Mouse (Mus musculus) midbrain, embryonic 13.5 days (tissue): ENCODE measurements around the gene Hist2h2be. TPM values are rescaled to one million over a fixed set of nuclear protein-coding genes. Genes with fewer than 3 reads are reported as not detected.
"Not testable (repeated sequence)": the region's sequence is repeated elsewhere in the genome, so short reads cannot be mapped to it uniquely, and the experiment has no call there.

Experiments
- ATAC-seq: fragments of 200-750 bp; cut with Nextera tagmentation; 2 replicates; pipeline ENCODE4 v1.8.0; 2017; ENCODE audit warnings: mild to moderate bottlenecking, moderate TSS enrichment, moderate library complexity
- H3K27ac ChIP-seq: fragments of 300-500 bp; sonication (generic); 2 replicates; pipeline ENCODE4 v1.5.1; 2015; ENCODE audit warnings: inconsistent platforms, mild to moderate bottlenecking, moderate library complexity
- H3K27me3 ChIP-seq: fragments of 300-500 bp; sonication (generic); 2 replicates; pipeline ENCODE4 v1.6.1; 2015; ENCODE audit warnings: mild to moderate bottlenecking, inconsistent platforms
- H3K36me3 ChIP-seq: fragments of 300-500 bp; sonication (generic); 2 replicates; pipeline ENCODE4 v1.6.1; 2015; ENCODE audit warnings: mild to moderate bottlenecking, inconsistent platforms
- H3K4me1 ChIP-seq: fragments of 300-500 bp; sonication (generic); replicated peaks from 2 replicates; pipeline ENCODE4 v1.6.1; 2015; ENCODE audit warnings: inconsistent platforms
- H3K4me2 ChIP-seq: fragments of 300-500 bp; sonication (generic); replicated peaks from 2 replicates; pipeline ENCODE4 v1.6.1; 2015; ENCODE audit warnings: moderate library complexity, mild to moderate bottlenecking, inconsistent platforms
- H3K4me3 ChIP-seq: fragments of 300-500 bp; sonication (generic); replicated peaks from 2 replicates; pipeline ENCODE4 v1.5.1; 2015; ENCODE audit warnings: mild to moderate bottlenecking, inconsistent platforms
- H3K9ac ChIP-seq: fragments of 300-500 bp; sonication (generic); replicated peaks from 2 replicates; pipeline ENCODE4 v1.6.1; 2015; ENCODE audit warnings: mild to moderate bottlenecking, inconsistent platforms
- H3K9me3 ChIP-seq: fragments of 300-500 bp; sonication (generic); 2 replicates; pipeline ENCODE4 v1.6.1; 2016; ENCODE audit warnings: mild to moderate bottlenecking, inconsistent platforms
- WGBS: fragments of 180-500 bp; shearing (Covaris S2); methylation state at CpG from one replicate; pipeline ENCODE4 v1.1.7; 2015; 5-methylcytosine and 5-hydroxymethylcytosine counted together
- polyA plus RNA-seq: library from polyadenylated mRNA; unstranded; fragments of >200 nt; fragmentation: Nextera tagmentation; extraction: Ambion mirVana; gene quantifications from 2 replicates; pipeline ENCODE4 v1.2.1, GENCODE M21; 2015

The Hist2h2be gene
- polyA plus RNA-seq, 1 experiment from 2014 or later, result 6.5 TPM

DNA sequence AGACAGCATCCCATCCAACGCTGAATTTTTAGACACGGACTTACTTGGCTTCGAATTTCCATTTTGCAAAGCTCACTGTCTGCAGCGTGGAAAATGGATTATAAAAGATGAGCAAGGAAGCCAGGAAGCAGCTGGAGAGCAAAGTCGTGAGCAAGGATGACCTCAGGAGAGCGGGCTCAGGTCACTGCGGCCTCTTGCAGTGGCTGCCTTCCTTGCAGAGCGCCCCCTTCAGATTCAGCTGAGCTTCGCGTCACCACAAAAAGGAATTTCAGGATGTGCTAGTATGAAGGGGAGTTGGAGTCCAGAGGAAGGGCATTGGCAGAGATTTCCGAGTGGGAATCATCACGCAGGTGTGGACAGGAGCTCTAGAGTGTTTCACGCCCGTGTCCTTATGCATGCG is 11.7 kb upstream of the Hist2h2be start:
- Histone ChIP-seq H3K9ac (no peak overlapping the region), H3K27ac (no peak overlapping the region), H3K27me3 (no peaks in the 10 kb centered on the region), H3K4me2 (no peak overlapping the region), H3K4me3 (no peak overlapping the region), H3K36me3 (no peaks in the 10 kb centered on the region), H3K4me1 (0 out of 2 replicates have a peak, but pooled peaks cover 4% of the 10 kb centered on the region), H3K9me3 (no peaks in the 10 kb centered on the region)
- 25% methylated on average over 15 of the region's 15 CpGs for WGBS
- ATAC-seq, result no peak

DNA sequence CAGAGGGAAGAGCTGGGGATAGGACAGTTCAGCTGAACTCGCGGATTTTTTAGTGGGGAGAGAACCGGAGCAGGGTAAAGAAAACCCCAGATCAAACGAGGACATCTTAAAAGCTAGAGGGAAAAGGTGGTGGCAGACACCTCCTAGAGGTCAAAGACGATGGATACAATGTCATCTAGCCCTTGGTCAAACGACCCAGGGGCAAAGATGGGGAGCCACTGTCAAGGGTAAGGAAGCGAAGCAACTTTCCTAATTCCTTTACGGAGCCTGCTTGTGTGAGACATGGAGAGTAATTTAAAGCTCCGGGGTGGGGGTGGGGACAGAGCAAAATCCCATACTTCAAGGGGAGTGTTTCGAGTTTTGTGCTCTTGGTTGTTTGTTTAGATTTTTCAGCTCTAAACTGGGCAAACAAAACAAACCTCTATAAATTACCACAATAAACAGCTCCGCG is 1.7 kb upstream of the Hist2h2be start:
- H3K27me3 ChIP-seq, result peaks cover 9% of the 10 kb centered on the region; the same call in 1 of the 2 replicates
- H3K9me3 ChIP-seq, result no peaks in the 10 kb centered on the region
- H3K4me2 ChIP-seq, result peak overlapping the region; percentile 86
- peak; percentile 32 for ATAC-seq
- no peaks in the 10 kb centered on the region for H3K36me3 ChIP-seq
- 0% methylated on average over 12 of the region's 12 CpGs for WGBS
- peak overlapping the region; percentile 96 for H3K27ac ChIP-seq
- peaks cover 37% of the 10 kb centered on the region for H3K4me1 ChIP-seq
- peak overlapping the region; percentile 70 for H3K9ac ChIP-seq
- H3K4me3 ChIP-seq, result peak overlapping the region; percentile 67

DNA sequence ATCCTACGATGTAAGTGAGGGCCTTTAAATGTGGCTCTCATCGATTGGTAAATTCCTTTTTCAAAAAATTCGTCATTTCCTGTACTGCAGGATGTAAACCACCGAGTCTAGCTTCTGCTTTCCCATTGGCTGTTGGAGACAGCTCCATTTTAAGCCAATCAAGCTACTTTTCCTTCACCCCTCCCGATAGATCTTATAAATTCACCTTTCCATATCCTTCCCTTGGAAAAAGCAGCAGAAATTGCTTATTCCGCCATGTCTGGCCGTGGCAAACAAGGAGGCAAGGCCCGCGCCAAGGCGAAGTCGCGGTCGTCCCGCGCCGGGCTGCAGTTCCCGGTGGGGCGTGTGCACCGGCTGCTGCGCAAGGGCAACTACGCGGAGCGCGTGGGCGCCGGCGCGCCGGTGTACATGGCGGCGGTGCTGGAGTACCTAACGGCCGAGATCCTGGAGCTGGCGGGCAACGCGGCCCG is 1.2 kb upstream of the Hist2h2be start, which contains the start of the genes Bola1 and Hist2h2ab:
Gene Bola1 (minus strand): TSS at position 49 of the 470 bp plus-strand sequence.
Gene Hist2h2ab (plus strand): TSS at position 205 of the 470 bp plus-strand sequence.
- Histone ChIP-seq H3K4me1 (peaks cover 39% of the 10 kb centered on the region), H3K4me2 (peak within 1 kb of the TSS; percentile 86), H3K4me3 (peak within 1 kb of the TSS; percentile 67), H3K9ac (peak within 1 kb of the TSS; percentile 82), H3K36me3 (no peaks in the 10 kb centered on the region), H3K9me3 (no peaks in the 10 kb centered on the region), H3K27me3 (peaks cover 9% of the 10 kb centered on the region; the same call in 1 of the 2 replicates), H3K27ac (peak within 1 kb of the TSS; percentile 96)
- ATAC-seq, result peak; percentile 94
- under 1% methylated on average over 37 of the region's 37 CpGs for WGBS

DNA sequence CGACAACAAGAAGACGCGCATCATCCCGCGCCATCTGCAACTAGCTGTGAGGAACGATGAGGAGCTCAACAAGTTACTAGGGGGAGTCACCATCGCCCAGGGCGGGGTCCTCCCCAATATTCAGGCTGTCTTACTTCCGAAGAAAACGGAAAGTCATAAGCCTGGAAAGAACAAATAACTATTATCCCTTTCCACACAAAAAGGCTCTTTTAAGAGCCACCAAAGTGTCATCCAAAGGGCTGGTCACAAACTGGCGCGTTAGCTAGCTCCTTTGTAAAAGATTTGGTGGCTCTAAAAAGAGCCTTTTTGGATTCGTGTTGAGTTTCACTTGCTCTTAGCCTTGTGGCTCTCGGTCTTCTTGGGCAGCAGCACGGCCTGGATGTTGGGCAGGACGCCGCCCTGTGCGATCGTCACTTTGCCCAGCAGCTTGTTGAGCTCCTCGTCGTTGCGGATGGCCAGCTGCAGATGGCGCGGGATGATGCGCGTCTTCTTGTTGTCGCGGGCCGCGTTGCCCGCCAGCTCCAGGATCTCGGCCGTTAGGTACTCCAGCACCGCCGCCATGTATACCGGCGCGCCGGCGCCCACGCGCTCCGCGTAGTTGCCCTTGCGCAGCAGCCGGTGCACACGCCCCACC is 671 bp upstream of the Hist2h2be start:
- not testable (repeated sequence) for H3K36me3 ChIP-seq, H3K9me3 ChIP-seq, H3K27me3 ChIP-seq
- Histone ChIP-seq H3K4me3 (peak overlapping the region; percentile 67), H3K27ac (peak overlapping the region; percentile 96), H3K4me1 (peaks cover 43% of the 10 kb centered on the region), H3K4me2 (peak overlapping the region; percentile 86), H3K9ac (peak overlapping the region; percentile 82)
- WGBS, result under 1% methylated on average over 34 of the region's 47 CpGs
- peak; percentile 18; the same call in 1 of the 2 replicates for ATAC-seq

DNA sequence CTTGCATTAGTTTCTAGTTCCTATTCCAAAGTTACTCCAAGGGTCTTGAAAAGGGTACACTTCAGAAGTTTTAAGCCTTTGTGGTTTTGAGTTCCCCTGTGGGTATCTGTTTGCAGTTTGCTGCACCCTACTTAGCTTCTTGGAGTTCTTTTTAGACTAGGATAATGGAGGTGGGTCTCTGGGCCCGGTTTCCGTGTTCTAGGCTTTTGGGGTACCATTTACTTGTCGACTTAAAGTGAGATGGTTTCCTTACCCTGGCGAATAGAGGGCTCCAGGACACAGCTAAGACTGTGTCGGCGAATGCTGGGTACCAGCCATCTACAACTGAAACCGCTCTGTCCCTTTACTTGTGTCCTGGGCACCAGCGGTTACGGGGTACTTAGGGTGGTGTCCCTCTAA is 720 bp downstream of the Hist2h2be start:
- Histone ChIP-seq H3K36me3 (no peaks in the 10 kb centered on the region), H3K4me1 (peaks cover 50% of the 10 kb centered on the region), H3K9ac (peak overlapping the region; percentile 82), H3K4me2 (peak overlapping the region; percentile 86), H3K9me3 (no peaks in the 10 kb centered on the region), H3K27me3 (0 out of 2 replicates have a peak, but pooled peaks cover 4% of the 10 kb centered on the region), H3K27ac (peak overlapping the region; percentile 96), H3K4me3 (peak overlapping the region; percentile 67)
- no peak for ATAC-seq
- 13% methylated on average over 9 of the region's 9 CpGs for WGBS

DNA sequence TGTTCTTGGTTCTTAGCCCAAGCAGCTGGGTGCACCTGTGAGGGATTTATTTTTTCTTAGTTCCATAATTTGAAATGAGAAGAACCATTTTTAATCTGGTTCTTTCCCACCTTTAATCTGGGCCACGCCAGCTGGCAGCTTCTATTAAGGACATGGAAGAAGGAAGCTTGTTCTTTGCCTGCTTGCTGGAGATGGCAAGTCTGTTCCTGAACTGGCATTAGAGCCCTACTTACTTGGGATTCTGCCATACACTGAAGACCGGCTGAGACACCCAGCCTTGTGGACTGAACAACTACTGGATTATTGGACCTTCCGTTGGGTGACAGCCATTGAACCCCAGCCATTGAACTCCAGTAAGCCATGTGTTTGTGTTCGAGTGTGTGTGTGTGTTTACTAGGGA is 1.9 kb downstream of the Hist2h2be start:
- Histone ChIP-seq H3K4me2 (peak overlapping the region; percentile 13), H3K9me3 (no peaks in the 10 kb centered on the region), H3K4me3 (no peak overlapping the region), H3K27ac (no peak overlapping the region), H3K9ac (no peak overlapping the region), H3K4me1 (peaks cover 50% of the 10 kb centered on the region), H3K36me3 (no peaks in the 10 kb centered on the region), H3K27me3 (no peaks in the 10 kb centered on the region)
- WGBS, result 86% methylated on average over 4 of the region's 4 CpGs
- no peak for ATAC-seq

DNA sequence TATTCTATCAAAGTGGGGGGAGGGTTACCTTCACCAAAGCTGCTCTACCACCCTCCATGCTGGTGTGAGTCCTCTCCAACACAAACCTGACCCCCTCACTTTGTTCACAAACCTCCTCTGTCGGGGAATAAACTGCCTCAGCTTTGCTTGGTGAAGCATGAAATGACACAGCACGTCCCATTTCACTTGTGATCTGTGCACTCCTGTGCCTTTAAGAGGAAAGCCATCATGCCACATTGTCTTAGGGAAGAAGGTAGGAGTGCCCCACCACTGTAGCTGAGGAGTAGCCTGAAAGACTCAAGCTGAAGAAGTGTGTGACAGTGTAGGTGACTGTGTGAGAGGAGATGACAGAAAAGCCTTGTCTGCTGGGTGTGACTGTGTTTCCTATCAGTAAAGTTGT is 4.5 kb downstream of the Hist2h2be start:
- no peaks in the 10 kb centered on the region for H3K36me3 ChIP-seq
- no peak for ATAC-seq
- H3K9me3 ChIP-seq, result no peaks in the 10 kb centered on the region
- H3K27ac ChIP-seq, result no peak overlapping the region
- no peak overlapping the region for H3K9ac ChIP-seq
- H3K27me3 ChIP-seq, result no peaks in the 10 kb centered on the region
- WGBS, result 10% methylated on average over 2 of the region's 2 CpGs
- peaks cover 43% of the 10 kb centered on the region for H3K4me1 ChIP-seq
- no peak overlapping the region for H3K4me2 ChIP-seq
- no peak overlapping the region for H3K4me3 ChIP-seq

DNA sequence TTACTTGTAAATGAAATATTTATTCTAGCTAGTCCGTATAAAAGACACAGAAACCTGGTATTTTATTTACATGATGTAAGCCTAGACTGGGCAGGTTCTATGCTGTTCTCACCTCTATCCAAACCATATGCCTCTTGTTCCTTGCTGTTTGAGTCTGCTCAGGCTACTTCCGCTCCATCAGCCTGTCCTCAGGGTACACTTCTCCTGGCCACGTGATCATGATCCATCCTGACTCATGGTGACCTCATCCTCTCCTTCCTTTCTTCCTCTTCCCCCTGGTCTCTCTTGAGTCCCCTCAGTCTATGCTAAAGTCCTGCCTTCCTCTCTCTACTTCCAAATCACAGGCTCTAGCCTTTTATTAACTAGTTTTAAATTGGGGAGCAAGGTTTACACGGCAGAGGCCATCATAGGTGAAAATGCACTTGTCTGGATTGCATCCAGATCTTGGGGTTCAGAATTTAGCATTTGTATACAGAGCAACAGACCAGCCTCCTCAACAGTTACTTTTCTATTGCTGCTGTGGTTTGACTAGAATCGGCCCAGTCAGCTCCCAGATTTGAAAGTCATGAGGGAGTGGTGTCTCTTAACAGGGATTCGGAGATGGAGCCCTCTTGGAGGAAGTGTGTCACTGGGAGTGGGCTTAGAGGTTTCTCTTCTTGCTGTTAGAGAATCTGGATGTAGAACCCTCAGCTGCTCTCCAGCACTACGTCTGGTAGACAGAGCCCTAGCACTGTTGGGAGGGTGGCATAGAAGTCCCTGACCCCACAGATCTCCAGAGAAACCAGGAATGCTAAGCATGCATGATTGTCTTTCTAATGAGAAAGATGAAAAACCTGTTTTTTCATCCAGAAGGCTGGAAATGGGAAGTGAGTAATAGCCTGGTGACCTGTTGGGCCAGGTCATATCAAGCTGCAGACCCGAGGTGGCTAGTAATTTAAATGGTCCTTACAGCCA is 6.1 kb downstream of the Hist2h2be start:
- ATAC-seq, result no peak
- Histone ChIP-seq H3K9ac (no peak overlapping the region), H3K27ac (no peak overlapping the region), H3K4me3 (no peak overlapping the region), H3K27me3 (no peaks in the 10 kb centered on the region), H3K36me3 (no peaks in the 10 kb centered on the region), H3K4me1 (peaks cover 32% of the 10 kb centered on the region), H3K4me2 (no peak overlapping the region), H3K9me3 (no peaks in the 10 kb centered on the region)
- 79% methylated on average over 8 of the region's 8 CpGs for WGBS

DNA sequence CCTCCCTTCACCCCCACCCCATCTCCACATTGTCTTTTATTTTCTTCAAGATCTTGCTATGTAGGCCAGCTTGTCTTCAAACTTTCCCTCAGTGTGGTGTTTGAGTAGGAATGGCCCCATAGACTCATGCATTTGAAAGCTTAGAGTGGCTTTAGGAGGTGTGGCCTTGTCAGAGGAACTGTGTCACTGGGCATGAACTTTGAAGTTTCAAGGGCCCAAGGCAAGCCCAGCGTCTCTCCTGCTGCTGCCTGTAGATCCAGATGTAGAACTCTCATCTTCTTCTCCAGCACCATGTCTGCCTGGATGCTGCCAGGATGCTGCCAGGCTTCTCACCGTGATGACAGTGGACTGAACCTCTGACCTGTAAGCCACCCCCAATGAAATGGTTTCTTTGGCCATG is 7.9 kb downstream of the Hist2h2be start:
- Histone ChIP-seq H3K27ac (no peak overlapping the region), H3K9me3 (no peaks in the 10 kb centered on the region), H3K4me3 (no peak overlapping the region), H3K36me3 (no peaks in the 10 kb centered on the region), H3K4me2 (no peak overlapping the region), H3K4me1 (peaks cover 16% of the 10 kb centered on the region; the same call in 1 of the 2 replicates), H3K27me3 (no peaks in the 10 kb centered on the region), H3K9ac (no peak overlapping the region)
- ATAC-seq, result no peak
- WGBS, result 65% methylated on average over 2 of the region's 2 CpGs

DNA sequence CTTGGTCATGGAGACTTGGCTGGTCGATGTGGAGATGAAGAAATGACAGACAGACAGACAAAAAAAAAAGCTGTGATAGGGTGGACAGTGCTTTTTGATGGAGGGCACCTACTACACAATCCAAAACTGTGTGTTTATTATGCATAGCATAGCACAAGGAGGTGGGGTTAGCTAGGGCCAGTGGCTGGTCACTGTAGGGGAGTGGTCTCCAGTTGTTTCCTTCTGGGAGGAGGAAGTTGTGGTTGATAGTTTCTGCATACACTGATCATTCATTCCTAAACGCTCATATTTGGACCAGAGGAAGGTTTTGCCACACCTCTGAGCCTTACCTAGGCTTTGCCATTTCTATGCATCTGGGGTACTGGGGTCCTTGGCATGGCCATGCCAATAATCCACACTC is 9.5 kb downstream of the Hist2h2be start:
- H3K27me3 ChIP-seq, result no peaks in the 10 kb centered on the region
- no peaks in the 10 kb centered on the region for H3K36me3 ChIP-seq
- no peak overlapping the region for H3K9ac ChIP-seq
- H3K4me3 ChIP-seq, result no peak overlapping the region
- H3K9me3 ChIP-seq, result no peaks in the 10 kb centered on the region
- ATAC-seq, result no peak
- H3K4me1 ChIP-seq, result 0 out of 2 replicates have a peak, but pooled peaks cover 5% of the 10 kb centered on the region
- 82% methylated on average over 2 of the region's 2 CpGs for WGBS
- H3K27ac ChIP-seq, result no peak overlapping the region
- no peak overlapping the region for H3K4me2 ChIP-seq

DNA sequence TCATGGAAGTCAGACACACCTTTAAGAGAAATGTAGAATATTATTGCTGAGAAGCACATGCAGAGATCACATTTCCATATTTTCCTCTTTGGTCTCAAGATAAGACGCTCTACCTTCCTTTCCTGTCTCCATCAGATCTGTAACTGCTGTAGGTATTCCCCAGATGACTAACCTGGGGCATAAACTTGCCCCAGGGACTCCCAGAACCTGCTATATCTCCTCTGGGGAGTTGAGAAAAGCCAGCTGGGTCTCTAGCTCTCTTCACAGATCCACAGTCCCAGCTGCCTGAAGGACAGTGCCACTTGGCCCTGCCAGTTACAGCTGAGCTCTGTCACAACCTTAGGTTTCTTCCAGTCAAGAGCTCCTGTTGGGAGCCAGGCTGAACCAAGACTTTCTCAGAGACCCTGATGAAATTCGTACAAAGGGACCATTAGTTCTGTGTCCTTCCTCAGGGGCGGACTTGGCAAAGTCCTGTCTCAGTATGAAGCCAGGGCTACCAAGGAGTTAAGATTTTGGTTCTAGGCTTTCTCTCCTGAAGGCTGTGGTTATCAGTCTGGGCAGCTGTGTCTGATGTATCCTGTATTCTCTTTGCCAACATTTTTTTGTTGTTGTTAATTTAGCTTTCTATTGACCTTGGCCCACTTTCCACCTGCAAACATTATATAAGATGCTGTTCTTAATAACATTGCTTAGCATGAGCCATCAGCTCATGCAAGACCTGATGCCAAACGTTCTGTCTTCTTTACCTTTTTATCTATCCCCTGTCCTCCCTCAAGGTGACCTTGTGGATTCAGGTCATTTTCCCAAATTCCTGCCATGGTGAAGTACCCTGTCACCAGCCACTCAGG is 10.2 kb downstream of the Hist2h2be start:
- ATAC-seq, result no peak
- no peaks in the 10 kb centered on the region for H3K36me3 ChIP-seq
- H3K9me3 ChIP-seq, result no peaks in the 10 kb centered on the region
- no peaks in the 10 kb centered on the region for H3K27me3 ChIP-seq
- H3K4me1 ChIP-seq, result 0 out of 2 replicates have a peak, but pooled peaks cover under 1% of the 10 kb centered on the region
- no peak overlapping the region for H3K9ac ChIP-seq
- 84% methylated on average over 4 of the region's 4 CpGs for WGBS
- H3K4me3 ChIP-seq, result no peak overlapping the region
- no peak overlapping the region for H3K27ac ChIP-seq
- H3K4me2 ChIP-seq, result no peak overlapping the region
